Mouse (Mus musculus): ENCODE measurements around the gene 1110059E24Rik.
A peak's percentile ranks its signal among the peaks of the same experiment; 100 is the strongest.

The 1110059E24Rik gene

GRCm38 (mm10) chr19:21571986-21572385, 80.8 kb downstream of the 1110059E24Rik start:
- no peak for DNase-seq (ENCODE audit: low spot score)

DNA sequence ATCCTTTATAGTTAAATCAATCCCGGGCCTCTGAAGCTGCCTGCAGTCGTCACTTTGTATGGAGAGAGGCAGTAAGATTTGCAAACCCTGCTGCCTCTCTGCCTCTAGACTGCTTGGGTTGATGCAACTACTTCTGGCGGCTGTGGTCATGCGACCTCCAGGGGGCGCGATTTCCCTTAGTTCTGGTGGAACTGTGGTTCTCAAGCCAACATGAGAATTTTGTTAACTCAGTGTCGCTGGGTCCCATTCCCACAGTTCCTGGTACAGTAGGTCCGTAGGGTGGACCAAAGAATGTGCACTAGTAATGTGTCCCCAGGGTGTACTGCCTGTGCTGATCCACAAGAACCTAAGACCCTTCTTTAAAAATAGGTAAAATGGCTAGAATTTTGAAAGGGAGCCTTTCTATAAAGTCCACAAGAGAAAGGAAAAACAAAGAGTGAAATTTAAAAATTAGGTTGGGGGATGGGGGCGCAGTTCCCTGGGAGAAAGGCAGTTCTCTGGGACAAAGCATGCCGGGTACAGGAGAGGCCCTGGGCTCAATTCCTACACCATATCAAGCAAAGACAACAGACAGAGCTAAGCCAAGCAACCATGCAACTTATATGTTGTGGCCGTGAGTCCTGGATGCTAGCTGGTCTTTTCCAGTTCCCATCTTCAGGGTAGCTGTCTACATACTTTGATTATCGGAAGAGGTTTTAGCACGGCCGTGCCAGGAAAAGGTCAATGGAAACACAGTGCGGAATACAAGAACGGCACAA, 81.4 kb downstream of the 1110059E24Rik start:
- peak; percentile 88 for DNase-seq (ENCODE audit: low spot score)

- peak; percentile 15 for DNase-seq (ENCODE audit: low spot score)
Measured at GRCm38 (mm10) chr19:21570778-21571177, 82.0 kb downstream of the 1110059E24Rik start.

- DNase-seq (ENCODE audit: low spot score), result no peak
Measured at GRCm38 (mm10) chr19:21568528-21569185, 84.1 kb downstream of the 1110059E24Rik start.

- no peak for DNase-seq (ENCODE audit: low spot score)
Measured at GRCm38 (mm10) chr19:21567933-21568332, 84.8 kb downstream of the 1110059E24Rik start.

GRCm38 (mm10) chr19:21566484-21566883, 86.3 kb downstream of the 1110059E24Rik start:
- DNase-seq (ENCODE audit: low spot score), result no peak

DNA sequence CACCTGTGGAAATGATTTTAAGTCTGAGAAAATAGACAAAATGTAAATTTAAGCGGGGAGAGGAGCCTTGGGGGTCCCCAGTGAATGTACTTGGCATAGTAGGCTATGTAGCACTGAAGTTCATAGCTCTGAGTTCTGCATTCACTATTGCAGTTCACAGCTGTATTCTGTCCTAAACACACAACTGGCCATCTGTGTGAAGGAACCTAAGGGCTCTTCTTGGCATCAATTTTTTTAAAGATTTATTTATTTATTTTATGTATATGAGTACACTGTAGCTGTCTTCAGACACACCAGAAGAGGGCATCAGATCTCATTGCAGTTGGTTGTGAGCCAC, 88.3 kb downstream of the 1110059E24Rik start:
- no peak for DNase-seq (ENCODE audit: low spot score)

DNA sequence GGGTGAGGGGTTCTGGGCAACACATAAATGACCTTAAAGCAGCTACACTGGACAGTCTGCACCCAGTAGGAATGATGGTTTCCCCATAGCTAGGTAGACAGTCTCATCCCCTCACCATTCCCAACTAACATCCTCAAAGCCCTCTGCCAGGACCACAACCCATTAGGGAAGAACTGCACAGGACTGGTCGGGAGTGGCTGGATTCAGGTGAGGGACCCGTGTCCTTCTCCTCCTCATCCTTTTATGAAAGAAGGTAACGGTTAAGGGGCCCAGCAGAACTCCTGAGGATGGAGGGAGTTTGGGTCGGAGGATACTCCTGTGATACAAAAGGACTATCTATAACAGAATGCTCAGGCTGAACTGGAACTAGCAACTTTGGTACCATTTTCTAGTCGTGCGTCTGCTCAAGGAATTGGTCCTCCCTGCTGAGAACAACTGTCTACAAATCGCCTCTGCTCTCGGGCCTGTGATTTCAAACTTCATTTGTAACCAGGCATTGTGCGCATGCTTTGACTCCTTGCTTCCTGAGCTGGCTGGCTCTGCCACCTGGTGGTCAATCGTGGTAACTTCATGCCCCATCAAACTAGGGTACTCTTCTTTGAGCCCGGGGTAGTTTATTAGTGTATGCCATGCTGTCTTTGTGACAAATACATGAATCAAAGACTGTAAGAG, 88.9 kb downstream of the 1110059E24Rik start:
- DNase-seq (ENCODE audit: low spot score), result peak; percentile 90

GRCm38 (mm10) chr19:21562996-21563395, 89.8 kb downstream of the 1110059E24Rik start:
- DNase-seq (ENCODE audit: low spot score), result no peak

DNA sequence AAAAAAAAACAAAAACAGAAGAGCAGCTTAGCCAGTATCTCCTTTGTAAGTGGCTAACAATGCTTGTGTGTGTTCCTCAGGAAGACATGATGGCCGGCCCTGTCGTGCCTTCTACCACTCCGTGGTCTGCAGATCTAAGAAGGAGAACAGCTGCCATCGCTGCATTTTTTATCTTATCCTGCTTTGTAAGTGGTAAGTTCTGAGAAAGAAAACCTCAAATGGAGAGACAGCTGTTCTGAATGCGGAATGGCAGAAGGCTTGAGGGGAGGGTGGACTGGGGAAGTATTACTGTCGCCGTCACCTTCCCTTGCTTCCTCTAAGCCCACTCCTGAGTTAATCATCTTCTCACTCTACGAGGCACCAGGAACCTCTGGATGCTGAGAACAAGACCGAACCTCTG, 100.0 kb downstream of the 1110059E24Rik start:
- no peak for DNase-seq (ENCODE audit: low spot score)

DNA sequence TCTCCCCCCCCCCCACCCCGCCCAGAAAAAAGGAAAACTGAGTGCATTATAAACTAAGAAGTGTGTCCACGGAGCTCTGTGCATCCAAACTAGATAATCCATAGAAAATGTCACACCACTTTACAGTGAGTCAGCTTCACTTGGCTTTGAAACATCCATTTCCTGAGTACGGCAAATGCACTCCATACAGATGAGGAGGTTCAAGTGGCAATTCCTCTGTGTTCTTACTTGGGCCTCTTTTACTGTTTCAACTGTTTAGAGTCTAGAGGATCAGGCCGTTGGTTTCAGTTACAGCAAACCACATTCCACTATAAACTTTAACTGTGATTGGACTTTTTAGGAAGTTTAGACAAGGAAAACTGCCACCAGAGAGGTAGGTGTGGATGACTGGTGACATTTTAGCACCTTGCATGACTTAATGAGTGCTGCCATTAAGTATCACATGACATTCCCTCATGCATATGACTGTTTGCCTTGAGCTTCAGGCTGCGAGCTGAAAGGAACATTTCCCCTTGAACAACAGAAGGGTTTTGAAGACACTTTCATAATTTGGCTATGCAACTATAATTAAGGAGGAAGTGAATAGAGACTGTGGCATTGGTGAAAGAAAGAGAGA, 100.7 kb downstream of the 1110059E24Rik start:
- no peak for DNase-seq (ENCODE audit: low spot score)

- no peak for DNase-seq (ENCODE audit: low spot score)
Measured at GRCm38 (mm10) chr19:21549713-21550112, 103.1 kb downstream of the 1110059E24Rik start.

GRCm38 (mm10) chr19:21548947-21549346, 103.8 kb downstream of the 1110059E24Rik start:
- no peak for DNase-seq (ENCODE audit: low spot score)

- no peak for DNase-seq (ENCODE audit: low spot score)
Measured at GRCm38 (mm10) chr19:21537125-21537524, 115.7 kb downstream of the 1110059E24Rik start.
